Mouse (Mus musculus) neural tube, embryonic 14.5 days (tissue): ENCODE measurements around the gene Atxn1l. TPM values are rescaled to one million over a fixed set of nuclear protein-coding genes. Genes with fewer than 3 reads are reported as not detected.

Experiments used
- ATAC-seq: fragments of 200-750 bp; cut with Nextera tagmentation; 2 replicates; pipeline ENCODE4 v1.8.0; 2017; ENCODE audit warnings: low read depth, mild to moderate bottlenecking, moderate TSS enrichment, moderate library complexity
- H3K27ac ChIP-seq: fragments of 300-500 bp; sonication (generic); 2 replicates; pipeline ENCODE4 v1.5.1; 2014; ENCODE audit warnings: low read depth, mild to moderate bottlenecking, control low read depth, low read length, moderate library complexity, mixed read lengths
- H3K27me3 ChIP-seq: fragments of 300-500 bp; sonication (generic); 2 replicates; pipeline ENCODE4 v1.6.1; 2014; ENCODE audit warnings: low read length; ENCODE audit not compliant: control insufficient read depth, insufficient read depth
- H3K36me3 ChIP-seq: fragments of 300-500 bp; sonication (generic); 2 replicates; pipeline ENCODE4 v1.6.1; 2014; ENCODE audit warnings: low read length, mixed read lengths; ENCODE audit not compliant: control insufficient read depth, insufficient read depth
- H3K4me1 ChIP-seq: fragments of 300-500 bp; sonication (generic); 2 replicates; pipeline ENCODE4 v1.6.1; 2014; ENCODE audit warnings: low read length; ENCODE audit not compliant: control insufficient read depth, insufficient read depth
- H3K4me2 ChIP-seq: fragments of 300-500 bp; sonication (generic); 2 replicates; pipeline ENCODE4 v1.6.1; 2014; ENCODE audit warnings: mild to moderate bottlenecking, low read depth, low read length, control low read depth
- H3K4me3 ChIP-seq: fragments of 300-500 bp; sonication (generic); 2 replicates; pipeline ENCODE4 v1.5.1; 2014; ENCODE audit warnings: low read depth, low read length, control low read depth, mixed read lengths
- H3K9ac ChIP-seq: fragments of 300-500 bp; sonication (generic); replicated peaks from 2 replicates; pipeline ENCODE4 v1.6.1; 2014; ENCODE audit warnings: low read depth, mild to moderate bottlenecking, control low read depth, low read length, mixed read lengths
- H3K9me3 ChIP-seq: fragments of 300-500 bp; sonication (generic); 2 replicates; pipeline ENCODE4 v1.6.1; 2016; ENCODE audit warnings: low read length; ENCODE audit not compliant: control insufficient read depth
- WGBS: fragments of 180-500 bp; shearing (Covaris S2); extraction: QIAGEN DNeasy Blood & Tissue Kit; methylation state at CpG from one replicate; pipeline ENCODE4 v1.1.7; 2014; 5-methylcytosine and 5-hydroxymethylcytosine counted together
- polyA plus RNA-seq: library from polyadenylated mRNA; unstranded; fragments of >200 nt; fragmentation: Nextera tagmentation; extraction: Ambion mirVana; gene quantifications from 2 replicates; pipeline ENCODE4 v1.2.1, GENCODE M21; 2014

The Atxn1l gene
- polyA plus RNA-seq, result 3.7 and 4.0 TPM in 2 replicates

DNA sequence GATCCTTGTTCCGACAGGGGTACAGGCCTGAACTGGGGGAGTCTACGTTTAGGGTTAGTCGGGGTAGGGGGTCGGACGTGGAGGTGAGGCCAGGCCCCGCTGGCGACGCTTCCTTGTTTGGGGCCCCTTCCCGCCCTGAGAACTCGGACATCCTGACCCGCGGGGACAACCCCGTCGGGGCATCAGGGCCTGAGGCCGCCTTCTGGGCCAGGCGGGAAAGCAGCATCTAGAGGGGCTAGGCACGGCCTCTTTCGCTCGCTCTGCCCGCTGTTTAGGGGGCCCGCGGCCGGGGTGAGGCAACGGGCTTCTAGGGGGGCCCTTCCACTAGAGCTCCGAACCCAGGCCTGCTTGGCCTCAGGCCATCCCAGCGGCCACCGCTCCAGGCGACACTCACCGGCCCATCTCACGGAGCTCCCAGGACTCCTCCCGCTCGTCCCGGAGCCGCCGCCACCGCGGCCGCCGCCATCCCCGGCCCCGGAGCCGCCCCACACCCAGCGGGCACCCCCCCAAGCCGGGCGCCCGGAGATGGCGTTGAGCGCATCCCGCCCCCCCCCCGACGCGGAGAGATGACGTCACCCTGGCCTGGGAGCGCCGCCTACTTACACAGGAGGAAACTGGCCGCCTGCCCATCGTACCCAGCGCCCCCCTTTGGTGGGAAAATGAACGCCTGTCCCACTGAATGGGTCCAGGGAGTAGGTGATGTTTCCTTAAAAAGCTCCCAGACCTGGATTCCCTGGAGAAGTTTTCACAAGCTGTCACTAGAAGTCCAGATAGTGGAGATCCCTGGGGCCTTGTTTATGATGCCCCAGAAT, at the start of gene Atxn1l:
Gene Atxn1l, minus strand, starts transcription at position 503 of the 812 bp plus-strand sequence.
- Histone ChIP-seq H3K4me2 (peak within 1 kb of the TSS; percentile 76), H3K36me3 (peaks cover 9% of the 10 kb centered on the region), H3K27ac (peak within 1 kb of the TSS; percentile 64), H3K27me3 (no peaks in the 10 kb centered on the region), H3K4me3 (peak within 1 kb of the TSS; percentile 99), H3K4me1 (peaks cover 9% of the 10 kb centered on the region; the same call in 1 of the 2 replicates), H3K9ac (peak within 1 kb of the TSS; percentile 94), H3K9me3 (no peaks in the 10 kb centered on the region)
- ATAC-seq, result peak; percentile 86
- under 1% methylated on average over 51 of the region's 59 CpGs for WGBS

DNA sequence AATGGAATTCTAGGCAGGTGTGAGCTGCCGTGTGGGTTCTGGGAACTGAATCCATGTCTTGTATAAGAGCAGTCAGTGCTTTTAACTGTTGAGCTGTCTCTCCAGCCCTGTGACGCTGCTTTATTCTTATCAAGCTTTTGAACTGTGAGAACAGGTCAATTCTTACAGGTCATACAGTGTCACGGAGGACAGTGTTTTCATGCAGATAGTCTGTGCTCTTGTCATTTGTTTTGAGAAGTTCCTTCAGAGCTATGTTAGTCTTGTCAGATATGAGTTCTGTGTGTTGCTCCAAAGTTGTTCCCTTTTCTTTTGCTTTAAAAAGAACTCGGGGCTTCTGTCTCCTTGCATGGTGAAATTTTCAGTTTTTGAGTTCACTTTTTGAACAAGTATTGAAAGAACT, 43.0 kb upstream of the Atxn1l start:
- no peak overlapping the region for H3K27ac ChIP-seq
- H3K4me2 ChIP-seq, result peak overlapping the region; percentile 3; the same call in 1 of the 2 replicates
- H3K4me3 ChIP-seq, result no peak overlapping the region
- H3K9me3 ChIP-seq, result no peaks in the 10 kb centered on the region
- no peak overlapping the region for H3K9ac ChIP-seq
- H3K36me3 ChIP-seq, result no peaks in the 10 kb centered on the region
- WGBS, result 78% methylated on average over 4 of the region's 4 CpGs
- no peak for ATAC-seq
- H3K27me3 ChIP-seq, result no peaks in the 10 kb centered on the region
- H3K4me1 ChIP-seq, result peaks cover 13% of the 10 kb centered on the region; the same call in 1 of the 2 replicates

DNA sequence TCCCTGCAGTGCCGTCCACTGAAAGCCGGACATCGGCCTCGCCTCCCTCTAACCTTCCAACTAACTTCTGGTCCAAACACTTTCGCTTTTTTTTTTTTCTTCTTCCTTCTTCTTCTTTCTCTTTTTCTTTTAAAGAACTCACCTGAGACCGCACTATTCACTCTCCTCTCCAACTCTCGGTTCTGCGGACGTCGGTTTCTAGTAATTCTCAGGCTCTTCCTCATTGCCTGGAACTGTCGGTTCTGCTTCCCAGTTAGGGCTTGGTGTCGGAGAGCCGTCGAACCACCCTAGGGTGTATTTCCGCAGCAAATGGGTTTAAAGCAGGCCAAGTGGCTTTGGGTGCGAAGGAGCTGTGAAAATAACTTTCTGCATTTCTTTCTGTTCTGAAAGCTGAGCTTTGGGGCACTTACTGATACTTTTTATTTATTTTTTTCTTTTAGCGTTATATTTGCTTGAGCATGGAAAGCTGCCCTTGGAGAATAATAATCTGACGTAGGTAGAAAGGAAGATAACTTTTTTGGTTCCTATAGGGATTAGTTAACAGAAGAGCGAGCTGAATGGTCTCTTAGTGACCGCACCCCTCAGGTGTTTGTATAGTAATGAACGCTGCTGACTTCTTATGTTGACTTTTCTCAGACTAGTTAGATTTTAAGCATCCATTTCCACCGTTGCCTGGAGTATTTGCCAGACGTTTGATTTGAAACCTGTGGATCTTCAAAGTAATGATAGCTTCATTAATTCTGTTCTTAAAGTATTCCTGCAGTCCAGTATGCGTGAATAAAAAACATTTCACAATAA, 42.1 kb upstream of the Atxn1l start:
- WGBS, result 27% methylated on average over 24 of the region's 24 CpGs
- ATAC-seq, result no peak
- Histone ChIP-seq H3K27ac (peak overlapping the region; percentile 99), H3K9ac (peak overlapping the region; percentile 94), H3K4me2 (peak overlapping the region; percentile 99), H3K27me3 (no peaks in the 10 kb centered on the region), H3K36me3 (no peaks in the 10 kb centered on the region), H3K9me3 (no peaks in the 10 kb centered on the region), H3K4me1 (peaks cover 13% of the 10 kb centered on the region; the same call in 1 of the 2 replicates), H3K4me3 (peak overlapping the region; percentile 97)

DNA sequence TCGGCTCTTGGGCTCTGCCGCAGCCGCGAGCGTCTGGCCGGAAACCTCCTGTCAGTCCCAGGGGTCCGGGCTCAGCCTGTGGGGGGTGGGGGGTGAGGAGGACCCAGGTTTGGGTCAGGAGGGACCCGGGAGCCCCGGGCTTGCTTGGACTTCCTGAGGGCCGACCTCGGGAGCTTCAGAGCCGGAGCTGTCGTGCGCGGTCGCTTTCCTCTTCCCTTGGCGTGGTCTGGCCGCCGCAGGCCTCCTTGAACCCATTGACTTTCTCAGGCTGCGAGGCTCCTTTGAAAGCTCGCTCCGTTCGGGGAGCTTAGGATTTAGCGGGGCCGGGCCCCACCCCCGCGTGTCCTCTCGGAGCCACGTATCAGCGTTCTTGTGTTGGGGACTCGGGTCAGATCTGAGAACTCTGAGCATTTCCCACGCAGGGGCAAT, 41.5 kb upstream of the Atxn1l start:
- peak; percentile 71; the same call in 1 of the 2 replicates for ATAC-seq
- H3K36me3 ChIP-seq, result no peaks in the 10 kb centered on the region
- H3K4me1 ChIP-seq, result peaks cover 13% of the 10 kb centered on the region; the same call in 1 of the 2 replicates
- no peaks in the 10 kb centered on the region for H3K9me3 ChIP-seq
- H3K4me3 ChIP-seq, result peak overlapping the region; percentile 97
- H3K9ac ChIP-seq, result peak overlapping the region; percentile 94
- WGBS, result under 1% methylated on average over 29 of the region's 32 CpGs
- peak overlapping the region; percentile 99 for H3K4me2 ChIP-seq
- no peaks in the 10 kb centered on the region for H3K27me3 ChIP-seq
- peak overlapping the region; percentile 99 for H3K27ac ChIP-seq

DNA sequence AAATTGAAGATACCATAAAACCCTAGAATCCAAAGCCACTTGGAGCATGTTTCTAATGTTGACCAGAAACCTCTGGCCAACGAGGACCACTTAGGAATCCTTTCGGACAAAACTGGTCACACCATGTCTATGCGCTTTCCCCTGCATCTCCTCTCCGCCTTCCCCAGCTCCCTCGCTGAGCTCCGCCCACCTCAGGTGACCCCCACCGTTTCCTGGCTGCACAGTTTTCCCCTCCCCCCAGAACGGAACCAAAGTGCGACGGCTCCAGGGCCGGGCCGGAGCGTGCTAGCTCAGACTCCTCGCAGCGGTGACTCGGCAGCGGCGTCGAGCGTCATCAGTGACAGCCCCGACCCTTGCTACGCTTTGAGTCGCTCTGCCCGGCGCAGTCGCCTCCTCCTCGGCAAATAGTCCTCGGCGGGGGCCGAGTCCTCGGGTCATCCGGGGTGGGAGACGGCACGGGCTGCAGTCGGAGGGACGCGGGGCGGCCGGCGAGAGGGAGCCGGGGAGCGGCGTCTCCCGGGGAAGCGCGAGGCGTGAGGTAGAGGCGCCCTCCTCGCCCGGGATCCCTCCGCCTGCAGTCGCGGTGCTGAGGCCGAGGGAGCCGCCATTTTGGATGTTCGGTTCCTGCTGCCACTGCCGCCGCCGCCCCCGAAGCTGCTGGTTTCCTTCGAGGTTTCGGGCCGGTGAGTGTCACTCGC, 40.9 kb upstream of the Atxn1l start, which contains the start of gene Ap1g1:
Gene Ap1g1, plus strand, starts transcription at position 275 of the 698 bp plus-strand sequence.
- Histone ChIP-seq H3K27ac (peak within 1 kb of the TSS; percentile 99), H3K4me3 (peak within 1 kb of the TSS; percentile 97), H3K9me3 (no peaks in the 10 kb centered on the region), H3K4me1 (peaks cover 13% of the 10 kb centered on the region; the same call in 1 of the 2 replicates), H3K36me3 (no peaks in the 10 kb centered on the region), H3K9ac (peak within 1 kb of the TSS; percentile 94), H3K27me3 (no peaks in the 10 kb centered on the region), H3K4me2 (peak within 1 kb of the TSS; percentile 99)
- peak; percentile 99 for ATAC-seq
- WGBS, result under 1% methylated on average over 64 of the region's 64 CpGs

DNA sequence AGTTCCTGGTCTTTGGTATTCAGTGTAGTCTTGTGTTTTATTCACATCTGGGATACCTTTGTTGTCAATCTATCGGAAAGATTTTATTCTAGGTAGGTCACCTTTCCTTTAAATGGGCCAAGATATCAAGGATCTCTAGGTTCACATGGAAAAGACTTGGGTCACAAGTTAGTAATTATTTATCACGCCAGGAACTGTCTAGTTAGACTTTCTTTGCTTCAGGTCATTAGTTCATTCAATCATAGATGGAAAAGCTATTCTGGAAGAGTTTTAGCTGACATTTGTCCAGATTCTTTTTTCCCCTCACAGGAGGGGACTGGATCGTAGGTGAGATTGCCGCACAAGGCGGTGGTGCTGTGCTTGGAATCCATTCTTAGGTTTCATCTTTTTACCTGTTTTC, 40.3 kb upstream of the Atxn1l start:
- Histone ChIP-seq H3K9me3 (no peaks in the 10 kb centered on the region), H3K4me1 (peaks cover 13% of the 10 kb centered on the region; the same call in 1 of the 2 replicates), H3K9ac (no peak overlapping the region; the same call in 1 of the 2 replicates), H3K27me3 (no peaks in the 10 kb centered on the region), H3K36me3 (no peaks in the 10 kb centered on the region), H3K4me2 (peak overlapping the region; percentile 52), H3K4me3 (peak overlapping the region; percentile 97), H3K27ac (no peak overlapping the region)
- no peak for ATAC-seq
- WGBS, result 26% methylated on average over 5 of the region's 5 CpGs

DNA sequence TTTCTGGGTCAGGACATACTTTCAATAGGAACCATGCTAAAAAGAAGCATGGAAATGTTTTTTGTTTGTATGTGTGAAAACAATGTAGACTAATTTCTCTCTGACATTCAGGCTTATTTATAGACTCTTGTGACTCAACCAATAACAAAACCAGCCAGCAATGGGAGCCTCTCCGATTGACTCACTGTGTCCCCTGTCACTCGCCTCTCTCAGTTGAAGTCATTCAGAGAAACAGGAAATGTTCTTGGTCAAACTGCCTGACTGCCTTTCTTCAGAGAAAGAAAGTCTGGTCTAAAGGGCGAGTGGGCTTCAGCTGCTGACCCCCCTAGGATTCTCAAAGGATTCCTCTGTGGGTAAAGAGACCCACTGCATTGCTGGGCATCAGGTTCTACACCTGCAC, 35.6 kb upstream of the Atxn1l start:
- Histone ChIP-seq H3K9me3 (no peaks in the 10 kb centered on the region), H3K9ac (no peak overlapping the region), H3K36me3 (no peaks in the 10 kb centered on the region), H3K4me1 (no peaks in the 10 kb centered on the region), H3K4me3 (no peak overlapping the region), H3K4me2 (no peak overlapping the region), H3K27me3 (no peaks in the 10 kb centered on the region), H3K27ac (no peak overlapping the region)
- WGBS, result 51% methylated on average over 3 of the region's 3 CpGs
- ATAC-seq, result no peak

DNA sequence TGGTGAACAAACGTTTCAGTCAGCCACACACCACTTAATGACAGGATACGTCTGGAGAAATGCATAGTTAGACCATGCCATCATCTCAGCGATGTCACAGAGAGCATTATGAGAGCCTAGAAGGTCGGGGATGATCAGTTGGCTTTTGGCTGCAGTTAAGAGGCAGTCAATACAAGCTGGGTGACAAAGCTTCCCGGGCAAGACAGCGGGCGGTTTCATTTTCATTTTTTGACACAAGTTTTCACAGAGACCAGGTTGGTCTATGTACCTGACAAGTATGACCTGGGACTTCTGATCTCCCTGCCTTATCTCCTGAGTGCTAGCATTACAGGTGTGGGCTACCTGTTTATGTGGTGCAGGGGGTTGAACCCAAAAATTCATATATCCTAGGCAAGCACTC, 28.5 kb upstream of the Atxn1l start:
- no peak overlapping the region for H3K9ac ChIP-seq
- no peaks in the 10 kb centered on the region for H3K4me1 ChIP-seq
- ATAC-seq, result no peak
- no peak overlapping the region for H3K4me3 ChIP-seq
- 78% methylated on average over 7 of the region's 7 CpGs for WGBS
- no peaks in the 10 kb centered on the region for H3K36me3 ChIP-seq
- no peak overlapping the region for H3K27ac ChIP-seq
- H3K9me3 ChIP-seq, result no peaks in the 10 kb centered on the region
- H3K4me2 ChIP-seq, result no peak overlapping the region
- no peaks in the 10 kb centered on the region for H3K27me3 ChIP-seq
